Mouse (Mus musculus): ENCODE results near the gene Guk1.
A peak's percentile ranks its signal among the peaks of the same experiment; 100 is the strongest.

DNA sequence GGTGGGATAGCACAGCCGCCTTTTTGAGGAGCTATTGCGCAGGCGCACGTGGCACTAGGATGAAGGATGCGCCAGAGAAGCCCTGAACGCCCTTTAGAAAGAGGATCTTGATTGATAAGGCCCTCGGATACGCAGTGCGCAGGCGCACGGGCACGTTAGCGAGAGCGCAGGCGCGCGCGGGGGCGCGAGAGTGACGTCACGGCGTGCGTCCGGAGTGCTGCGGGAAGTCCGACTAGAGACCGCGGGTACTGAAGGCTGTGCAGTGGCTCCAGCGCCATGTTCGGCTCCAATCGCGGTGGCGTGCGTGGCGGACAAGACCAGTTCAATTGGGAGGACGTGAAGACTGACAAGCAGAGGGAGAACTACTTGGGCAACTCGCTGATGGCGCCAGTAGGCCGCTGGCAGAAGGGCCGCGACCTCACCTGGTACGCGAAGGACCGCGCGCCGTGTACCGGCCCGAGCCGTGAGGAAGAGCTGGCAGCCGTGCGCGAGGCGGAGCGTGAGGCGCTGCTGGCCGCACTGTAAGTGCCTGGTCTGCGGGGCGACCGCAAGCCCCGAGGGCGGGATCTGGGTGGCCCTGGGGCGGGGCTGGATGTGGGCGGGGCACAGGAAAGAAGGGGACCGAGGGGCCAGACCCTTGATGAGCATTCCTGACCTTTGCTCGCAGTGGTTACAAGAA is 16.3 kb upstream of the Guk1 start, which contains the start of gene 2310033P09Rik:
- no peak for TF ChIP-seq CTCF (conservative IDR thresholded peaks at IDR 0.05; ENCODE audit: insufficient read depth, insufficient read length, low read depth, low read length)
- peak; percentile 64 for TF ChIP-seq POLR2A (IDR thresholded peaks at IDR 0.05; ENCODE audit: low read depth, low read length)

All from kidney, adult 2 months (tissue).